Mouse (Mus musculus) kidney, adult 18-20 months (tissue): Measurements from ENCODE around the gene Mau2.
A peak's percentile ranks its signal among the peaks of the same experiment; 100 is the strongest.

Source experiments
- DNase-seq: peaks from one replicate; pipeline ENCODE4 v3.0.0; 2021

Mau2 gene

DNA sequence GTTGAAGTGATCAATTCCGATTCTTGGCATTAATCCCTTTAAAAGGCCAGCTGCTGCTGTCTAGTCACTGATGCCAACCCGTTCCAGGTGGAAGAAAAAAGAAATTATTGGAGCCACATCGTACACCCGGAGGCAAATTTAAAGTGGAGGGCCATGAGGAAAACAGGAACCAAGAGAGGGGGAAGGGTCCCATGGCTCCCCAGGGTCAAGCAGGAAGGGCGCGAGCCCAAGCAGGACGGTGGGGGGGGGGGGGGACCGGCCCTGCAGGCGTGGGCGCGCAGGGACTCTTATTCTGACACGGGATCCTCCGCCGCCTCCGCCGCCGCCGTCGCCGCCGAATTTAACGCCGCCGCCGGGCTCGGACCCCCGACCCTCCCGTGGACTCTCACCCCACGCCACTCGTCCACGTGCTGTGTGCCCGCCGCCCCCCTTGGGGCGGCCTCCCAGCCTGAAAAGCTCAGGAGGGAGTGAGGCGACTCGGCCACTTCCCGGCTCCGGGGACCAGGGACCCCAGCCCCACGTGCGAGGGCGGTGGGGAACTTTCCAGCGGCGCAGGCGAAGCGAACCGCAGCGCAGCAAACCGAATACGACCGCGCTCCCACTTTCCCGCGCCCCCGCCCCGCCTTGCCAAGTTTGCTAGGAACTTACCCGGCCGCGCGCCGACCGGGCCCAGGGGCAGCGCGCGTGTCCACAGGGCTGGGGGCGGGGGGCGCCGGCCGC, 68.9 kb downstream of the Mau2 start:
- DNase-seq = peak; percentile 63

DNA sequence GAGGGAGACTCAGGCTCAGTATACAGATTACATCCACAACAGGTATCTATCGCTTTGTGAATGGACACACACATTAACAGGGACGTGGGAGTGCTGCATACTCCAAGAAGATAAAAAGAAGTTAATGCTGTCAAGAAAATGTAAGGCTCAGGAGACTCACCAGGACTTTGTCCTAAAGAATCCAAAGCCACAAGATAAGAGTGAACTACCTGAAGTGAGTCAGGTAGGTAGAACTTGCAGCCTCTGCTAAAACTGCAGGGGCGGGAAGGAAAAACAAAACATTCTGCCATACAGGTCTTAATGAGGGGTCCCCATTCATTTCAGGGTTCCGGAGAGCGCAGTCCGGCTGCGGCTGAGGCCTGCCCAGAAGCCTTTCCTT, 69.5 kb downstream of the Mau2 start:
- DNase-seq = no peak

- no peak for DNase-seq
Observed at GRCm38 (mm10) chr8:69970880-69971279, 71.7 kb downstream of the Mau2 start.

DNA sequence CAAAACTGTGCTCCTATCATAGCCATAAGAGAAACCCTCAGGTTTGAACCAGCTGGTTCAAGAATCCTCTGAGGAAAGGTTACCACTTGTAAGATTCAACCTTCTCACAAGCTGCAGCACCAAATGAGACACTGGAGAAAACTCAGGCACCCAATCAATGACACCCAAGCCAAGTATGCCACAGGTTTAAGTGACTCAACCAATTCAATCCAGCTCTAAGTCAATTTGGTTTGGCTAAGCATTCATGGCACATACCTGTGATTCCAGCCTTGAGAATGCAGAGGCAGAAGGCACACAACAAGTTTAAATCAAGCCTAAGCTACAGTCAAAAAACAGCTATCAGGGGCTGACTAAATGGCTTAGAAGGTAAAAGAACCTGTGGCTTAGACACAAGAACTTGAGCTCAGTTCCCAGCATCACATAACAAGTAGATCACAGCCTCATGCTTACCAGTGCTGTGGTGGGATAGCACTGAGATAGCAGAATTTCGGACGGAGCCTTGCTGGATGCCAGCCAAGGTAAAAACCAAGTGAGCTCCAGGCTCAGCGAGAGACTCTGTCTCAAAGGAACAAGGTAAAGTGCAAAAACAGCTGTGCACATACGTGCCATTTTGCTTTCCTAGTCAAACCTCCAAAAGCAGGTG, 75.1 kb downstream of the Mau2 start:
- DNase-seq = no peak
